Mouse (Mus musculus) heart, postnatal 0 days (tissue): ENCODE measurements at regions not wholly inside any gene's neighbourhood (a gene's known extent, or its start where the extent isn't known, plus 50 kb on each side); places are given as distances from the start of the nearest gene placed in this dataset.

Experiments used
- ATAC-seq: fragments of 200-750 bp; cut with Nextera tagmentation; 2 replicates; pipeline ENCODE4 v1.8.0; 2017; ENCODE audit warnings: low read depth, moderate number of reproducible peaks, moderate library complexity; ENCODE audit not compliant: insufficient read depth
- DNase-seq: peaks from one replicate; pipeline ENCODE4 v3.0.0-alpha.2; 2016; ENCODE audit warnings: low spot score
- H3K27ac ChIP-seq: fragments of 300-500 bp; sonication (generic); 2 replicates; pipeline ENCODE4 v1.5.1; 2014; ENCODE audit warnings: low read depth, mild to moderate bottlenecking
- H3K27me3 ChIP-seq: fragments of 300-500 bp; sonication (generic); 2 replicates; pipeline ENCODE4 v1.6.1; 2014; ENCODE audit warnings: low read length, mixed read lengths; ENCODE audit not compliant: control insufficient read depth, insufficient read depth
- H3K36me3 ChIP-seq: fragments of 300-500 bp; sonication (generic); replicated peaks from 2 replicates; pipeline ENCODE4 v1.6.1; 2014; ENCODE audit warnings: low read length, mixed read lengths; ENCODE audit not compliant: control insufficient read depth, insufficient read depth
- H3K4me1 ChIP-seq: fragments of 300-500 bp; sonication (generic); 2 replicates; pipeline ENCODE4 v1.6.1; 2014; ENCODE audit warnings: antibody characterized with exemption; ENCODE audit not compliant: control insufficient read depth, insufficient read depth
- H3K4me2 ChIP-seq: fragments of 300-500 bp; sonication (generic); 2 replicates; pipeline ENCODE4 v1.6.1; 2014; ENCODE audit warnings: low read depth, mild to moderate bottlenecking, low read length, moderate library complexity
- H3K4me3 ChIP-seq: fragments of 300-500 bp; sonication (generic); 2 replicates; pipeline ENCODE4 v1.5.1; 2014; ENCODE audit warnings: low read depth, low read length
- H3K9ac ChIP-seq: fragments of 300-500 bp; sonication (generic); replicated peaks from 2 replicates; pipeline ENCODE4 v1.6.1; 2014; ENCODE audit warnings: low read depth, low read length, mixed read lengths
- H3K9me3 ChIP-seq: fragments of 300-500 bp; sonication (generic); replicated peaks from 2 replicates; pipeline ENCODE4 v1.6.1; 2016; ENCODE audit warnings: low read length; ENCODE audit not compliant: control insufficient read depth
- CTCF ChIP-seq: IDR thresholded peaks from 2 replicates; pipeline ENCODE4 v1.5.1; 2016; ENCODE audit warnings: antibody characterized with exemption, control low read depth, low read depth
- EP300 ChIP-seq: IDR thresholded peaks from 2 replicates; pipeline ENCODE4 v1.6.1; 2016; ENCODE audit warnings: antibody characterized with exemption, low read depth
- WGBS: fragments of 180-500 bp; shearing (Covaris S2); extraction: QIAGEN DNeasy Blood & Tissue Kit; methylation state at CpG from one replicate; pipeline ENCODE4 v1.1.7; 2014; 5-methylcytosine and 5-hydroxymethylcytosine counted together

- no peak for ATAC-seq
- no peak for DNase-seq
- H3K27ac ChIP-seq: no peak overlapping the region
- 73% methylated on average over 5 of the region's 5 CpGs for WGBS
- H3K9ac ChIP-seq: no peak overlapping the region
- no peak overlapping the region for H3K4me2 ChIP-seq
- H3K4me3 ChIP-seq: no peak overlapping the region
- no peaks in the 10 kb centered on the region for H3K36me3 ChIP-seq
- no peaks in the 10 kb centered on the region for H3K4me1 ChIP-seq
- H3K27me3 ChIP-seq: no peaks in the 10 kb centered on the region
- 0 out of 2 replicates have a peak, but pooled peaks cover 3% of the 10 kb centered on the region for H3K9me3 ChIP-seq
- TF ChIP-seq EP300 (no peak), CTCF (no peak)
Observed at GRCm38 (mm10) chr17:9543224-9543797, 121.5 kb downstream of the Gm17728 start.

GRCm38 (mm10) chr17:9557544-9557943, 112.0 kb downstream of the Pabpc6 start:
- H3K27ac ChIP-seq: no peak overlapping the region
- H3K36me3 ChIP-seq: no peaks in the 10 kb centered on the region
- ATAC-seq (no peak), DNase-seq (no peak)
- H3K4me1 ChIP-seq: no peaks in the 10 kb centered on the region
- no peaks in the 10 kb centered on the region for H3K9me3 ChIP-seq
- H3K9ac ChIP-seq: no peak overlapping the region
- no peak overlapping the region for H3K4me3 ChIP-seq
- H3K27me3 ChIP-seq: no peaks in the 10 kb centered on the region
- TF ChIP-seq EP300: no peak
- no peak for TF ChIP-seq CTCF
- 67% methylated on average over 4 of the region's 4 CpGs for WGBS
- H3K4me2 ChIP-seq: no peak overlapping the region

- Histone ChIP-seq H3K9me3 (no peaks in the 10 kb centered on the region), H3K4me1 (no peaks in the 10 kb centered on the region), H3K27ac (no peak overlapping the region), H3K9ac (no peak overlapping the region), H3K4me3 (no peak overlapping the region), H3K36me3 (no peaks in the 10 kb centered on the region), H3K4me2 (no peak overlapping the region), H3K27me3 (no peaks in the 10 kb centered on the region)
- ATAC-seq: no peak
- no peak for DNase-seq
- WGBS: 78% methylated on average over 6 of the region's 6 CpGs
- TF ChIP-seq CTCF (no peak), EP300 (no peak)
Observed at GRCm38 (mm10) chr17:9566846-9567245, 102.7 kb downstream of the Pabpc6 start.

GRCm38 (mm10) chr17:9579401-9580371, 89.8 kb downstream of the Pabpc6 start:
- H3K36me3 ChIP-seq: no peaks in the 10 kb centered on the region
- H3K4me1 ChIP-seq: no peaks in the 10 kb centered on the region
- WGBS: 38% methylated on average over 11 of the region's 11 CpGs
- H3K4me3 ChIP-seq: no peak overlapping the region
- H3K4me2 ChIP-seq: no peak overlapping the region
- no peaks in the 10 kb centered on the region for H3K27me3 ChIP-seq
- no peak for DNase-seq
- H3K27ac ChIP-seq: no peak overlapping the region
- no peaks in the 10 kb centered on the region for H3K9me3 ChIP-seq
- TF ChIP-seq CTCF (no peak), EP300 (no peak)
- no peak for ATAC-seq
- no peak overlapping the region for H3K9ac ChIP-seq

GRCm38 (mm10) chr17:9598131-9598530, 71.4 kb downstream of the Pabpc6 start:
- Histone ChIP-seq H3K9me3 (no peaks in the 10 kb centered on the region), H3K9ac (no peak overlapping the region), H3K4me1 (no peaks in the 10 kb centered on the region), H3K27ac (no peak overlapping the region), H3K27me3 (no peaks in the 10 kb centered on the region), H3K36me3 (no peaks in the 10 kb centered on the region), H3K4me2 (no peak overlapping the region), H3K4me3 (no peak overlapping the region)
- DNase-seq (no peak), ATAC-seq (no peak)
- WGBS: 67% methylated on average over 2 of the region's 2 CpGs
- no peak for TF ChIP-seq EP300
- TF ChIP-seq CTCF: no peak
